Mouse (Mus musculus): ENCODE data around the gene 4933427I04Rik. TPM values are rescaled to one million over a fixed set of nuclear protein-coding genes. Genes with fewer than 3 reads are reported as not detected.
A peak's percentile ranks its signal among the peaks of the same experiment; 100 is the strongest.

4933427I04Rik gene
- polyA plus RNA-seq (2014; fragmentation: Nextera tagmentation; extraction: Ambion mirVana): 0.12 TPM in 1 of 2 replicates, not detected in the other

DNA sequence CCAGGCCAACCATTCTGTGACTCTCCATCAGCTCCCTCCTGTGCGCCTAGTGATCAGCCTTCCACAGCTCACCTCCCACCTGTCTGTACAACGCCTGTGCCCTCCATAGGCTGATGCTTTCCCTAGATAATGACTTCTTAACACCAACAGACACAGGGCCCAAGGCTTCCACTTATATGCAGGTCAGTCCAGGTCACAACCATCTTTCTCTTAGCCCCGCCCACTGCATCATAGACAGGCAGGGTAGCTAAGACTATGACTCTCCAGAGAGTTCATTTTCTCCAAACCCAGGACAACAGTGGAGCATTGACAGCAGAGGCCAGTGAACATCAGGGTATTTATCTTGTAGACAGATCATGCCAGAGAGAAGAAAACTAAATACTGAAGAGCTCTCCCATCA is at the start of gene 4933427I04Rik:
TSS of gene 4933427I04Rik (plus strand) at position 301 of the 400 bp plus-strand sequence.
- Histone ChIP-seq H3K4me1 (replicated peaks; ENCODE audit: control insufficient read depth, insufficient read depth, low read length) (no peaks in the 10 kb centered on the region), H3K9me3 (ENCODE audit: control insufficient read depth, low read length) (no peaks in the 10 kb centered on the region), H3K27me3 (ENCODE audit: control insufficient read depth, insufficient read depth, low read length) (no peaks in the 10 kb centered on the region), H3K9ac (ENCODE audit: low read depth, low read length) (no peak within 1 kb of the TSS), H3K4me2 (replicated peaks; ENCODE audit: low read depth, low read length) (no peak within 1 kb of the TSS), H3K4me3 (ENCODE audit: low read depth, low read length) (no peak within 1 kb of the TSS), H3K27ac (ENCODE audit: low read depth, low read length) (no peak within 1 kb of the TSS), H3K36me3 (ENCODE audit: control insufficient read depth, insufficient read depth, low read length) (no peaks in the 10 kb centered on the region)
- ATAC-seq (ENCODE audit: low FRiP score) (no peak), DNase-seq (ENCODE audit: low spot score) (no peak)
- 84% methylated on average over 3 of the region's 3 CpGs for WGBS

GRCm38 (mm10) chr4:123810475-123811295 is 48.8 kb upstream of the 4933427I04Rik start:
- Histone ChIP-seq H3K4me3 (ENCODE audit: low read depth, low read length) (no peak overlapping the region), H3K4me2 (replicated peaks; ENCODE audit: low read depth, low read length) (no peak overlapping the region), H3K36me3 (ENCODE audit: control insufficient read depth, insufficient read depth, low read length) (no peaks in the 10 kb centered on the region), H3K27ac (ENCODE audit: low read depth, low read length) (no peak overlapping the region), H3K9ac (ENCODE audit: low read depth, low read length) (no peak overlapping the region), H3K9me3 (ENCODE audit: control insufficient read depth, low read length) (no peaks in the 10 kb centered on the region), H3K27me3 (ENCODE audit: control insufficient read depth, insufficient read depth, low read length) (no peaks in the 10 kb centered on the region), H3K4me1 (replicated peaks; ENCODE audit: control insufficient read depth, insufficient read depth, low read length) (no peaks in the 10 kb centered on the region)
- WGBS: 88% methylated on average over 12 of the region's 12 CpGs
- ATAC-seq (ENCODE audit: low FRiP score) (no peak), DNase-seq (ENCODE audit: low spot score) (no peak)

DNA sequence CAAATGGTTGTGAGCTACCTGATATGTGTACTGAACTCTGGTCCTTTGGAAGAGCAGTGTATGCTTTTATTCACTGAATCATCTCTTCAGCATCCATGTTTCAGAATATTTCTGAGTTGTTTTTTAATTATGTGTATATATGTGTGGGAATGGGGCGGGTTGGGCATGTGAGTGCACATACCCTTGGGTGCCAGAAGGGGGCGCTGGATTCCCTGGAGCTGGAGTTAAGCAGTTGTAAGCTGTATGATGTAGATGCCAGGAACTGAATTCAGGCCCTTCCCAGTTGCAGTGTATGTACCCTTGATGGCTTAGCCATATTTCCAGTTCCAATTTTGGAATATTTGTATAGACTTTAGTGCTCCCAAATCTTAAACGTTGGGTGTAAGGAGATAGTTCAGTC is 47.0 kb upstream of the 4933427I04Rik start:
- 89% methylated on average over 3 of the region's 3 CpGs for WGBS
- Histone ChIP-seq H3K27me3 (ENCODE audit: control insufficient read depth, insufficient read depth, low read length) (no peaks in the 10 kb centered on the region), H3K9me3 (ENCODE audit: control insufficient read depth, low read length) (no peaks in the 10 kb centered on the region), H3K4me2 (replicated peaks; ENCODE audit: low read depth, low read length) (no peak overlapping the region), H3K36me3 (ENCODE audit: control insufficient read depth, insufficient read depth, low read length) (no peaks in the 10 kb centered on the region), H3K9ac (ENCODE audit: low read depth, low read length) (no peak overlapping the region), H3K4me1 (replicated peaks; ENCODE audit: control insufficient read depth, insufficient read depth, low read length) (no peaks in the 10 kb centered on the region), H3K4me3 (ENCODE audit: low read depth, low read length) (no peak overlapping the region), H3K27ac (ENCODE audit: low read depth, low read length) (no peak overlapping the region)
- DNase-seq (ENCODE audit: low spot score): no peak
- no peak for ATAC-seq (ENCODE audit: low FRiP score)

- Histone ChIP-seq H3K9ac (ENCODE audit: low read depth, low read length) (no peak overlapping the region), H3K4me3 (ENCODE audit: low read depth, low read length) (no peak overlapping the region), H3K36me3 (ENCODE audit: control insufficient read depth, insufficient read depth, low read length) (no peaks in the 10 kb centered on the region), H3K9me3 (ENCODE audit: control insufficient read depth, low read length) (no peaks in the 10 kb centered on the region), H3K4me2 (replicated peaks; ENCODE audit: low read depth, low read length) (no peak overlapping the region), H3K27me3 (ENCODE audit: control insufficient read depth, insufficient read depth, low read length) (no peaks in the 10 kb centered on the region), H3K27ac (ENCODE audit: low read depth, low read length) (no peak overlapping the region), H3K4me1 (replicated peaks; ENCODE audit: control insufficient read depth, insufficient read depth, low read length) (no peaks in the 10 kb centered on the region)
- WGBS: 58% methylated on average over 7 of the region's 7 CpGs
- peak; percentile 8 for DNase-seq (ENCODE audit: low spot score)
- no peak for ATAC-seq (ENCODE audit: low FRiP score)
These were observed 45.4 kb upstream of the 4933427I04Rik start for GRCm38 (mm10) chr4:123814030-123814501.

DNA sequence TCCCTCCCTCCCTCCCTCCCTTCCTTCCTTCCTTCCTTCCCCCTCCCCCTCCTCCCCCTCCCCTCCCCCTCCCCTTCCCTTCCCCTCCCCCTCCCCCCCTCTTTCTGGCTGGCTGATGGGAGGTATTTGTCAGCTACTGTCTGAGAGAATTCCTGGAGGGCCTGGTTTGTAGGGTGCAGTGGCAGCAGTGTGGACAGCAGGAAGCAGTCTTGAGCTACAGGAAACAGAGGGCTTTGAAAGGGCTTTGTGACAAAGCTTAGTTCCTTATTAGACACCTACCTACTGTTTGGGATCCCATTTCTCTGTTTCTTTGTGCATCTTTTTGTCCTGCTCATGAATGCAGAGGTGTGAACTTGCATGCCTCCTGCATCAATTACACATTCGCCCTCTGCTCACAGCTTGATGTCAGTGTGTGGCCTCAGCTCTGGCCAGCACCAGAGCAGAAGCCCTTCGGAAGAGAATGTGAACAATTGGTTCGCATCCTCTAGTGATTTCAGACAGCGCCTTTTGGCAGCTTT is 40.3 kb upstream of the 4933427I04Rik start:
- peak; percentile 40 for DNase-seq (ENCODE audit: low spot score)
- Histone ChIP-seq H3K4me2 (replicated peaks; ENCODE audit: low read depth, low read length) (no peak overlapping the region), H3K36me3 (ENCODE audit: control insufficient read depth, insufficient read depth, low read length) (no peaks in the 10 kb centered on the region), H3K9me3 (ENCODE audit: control insufficient read depth, low read length) (no peaks in the 10 kb centered on the region), H3K4me1 (replicated peaks; ENCODE audit: control insufficient read depth, insufficient read depth, low read length) (no peaks in the 10 kb centered on the region), H3K27me3 (ENCODE audit: control insufficient read depth, insufficient read depth, low read length) (no peaks in the 10 kb centered on the region), H3K9ac (ENCODE audit: low read depth, low read length) (no peak overlapping the region), H3K27ac (ENCODE audit: low read depth, low read length) (no peak overlapping the region), H3K4me3 (ENCODE audit: low read depth, low read length) (no peak overlapping the region)
- WGBS: 36% methylated on average over 4 of the region's 4 CpGs
- ATAC-seq (ENCODE audit: low FRiP score): no peak

DNA sequence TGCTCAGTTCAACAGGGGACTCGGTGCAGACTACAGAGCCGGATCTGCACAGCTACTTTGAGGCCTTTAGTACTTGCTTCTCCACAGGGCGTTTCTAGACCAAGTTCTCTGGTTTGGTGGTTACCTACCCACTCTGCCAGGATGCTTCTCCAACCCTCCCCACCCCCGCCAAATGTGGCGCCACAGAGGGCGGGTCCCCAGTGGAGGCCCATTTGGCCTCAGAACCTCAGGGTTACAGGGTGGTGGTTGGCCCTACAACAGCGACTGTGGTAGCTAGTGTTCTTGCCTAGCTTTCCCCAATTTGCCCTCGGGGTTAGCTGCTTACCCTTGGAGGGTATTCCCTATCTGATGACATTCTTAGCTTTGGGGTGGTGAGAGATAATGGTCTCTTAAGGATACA is 17.4 kb upstream of the 4933427I04Rik start:
- H3K4me1 ChIP-seq (replicated peaks; ENCODE audit: control insufficient read depth, insufficient read depth, low read length): no peaks in the 10 kb centered on the region
- no peaks in the 10 kb centered on the region for H3K36me3 ChIP-seq (ENCODE audit: control insufficient read depth, insufficient read depth, low read length)
- no peak overlapping the region for H3K9ac ChIP-seq (ENCODE audit: low read depth, low read length)
- no peak overlapping the region for H3K27ac ChIP-seq (ENCODE audit: low read depth, low read length)
- H3K4me2 ChIP-seq (replicated peaks; ENCODE audit: low read depth, low read length): no peak overlapping the region
- H3K4me3 ChIP-seq (ENCODE audit: low read depth, low read length): no peak overlapping the region
- H3K9me3 ChIP-seq (ENCODE audit: control insufficient read depth, low read length): no peaks in the 10 kb centered on the region
- ATAC-seq (ENCODE audit: low FRiP score): no peak
- no peaks in the 10 kb centered on the region for H3K27me3 ChIP-seq (ENCODE audit: control insufficient read depth, insufficient read depth, low read length)
- 84% methylated on average over 8 of the region's 8 CpGs for WGBS
- DNase-seq (ENCODE audit: low spot score): no peak

GRCm38 (mm10) chr4:123856888-123857287 is 2.6 kb upstream of the 4933427I04Rik start:
- no peak overlapping the region for H3K27ac ChIP-seq (ENCODE audit: low read depth, low read length)
- no peaks in the 10 kb centered on the region for H3K27me3 ChIP-seq (ENCODE audit: control insufficient read depth, insufficient read depth, low read length)
- no peak overlapping the region for H3K4me3 ChIP-seq (ENCODE audit: low read depth, low read length)
- no peak overlapping the region for H3K9ac ChIP-seq (ENCODE audit: low read depth, low read length)
- no peak overlapping the region for H3K4me2 ChIP-seq (replicated peaks; ENCODE audit: low read depth, low read length)
- ATAC-seq (ENCODE audit: low FRiP score) (no peak), DNase-seq (ENCODE audit: low spot score) (no peak)
- H3K4me1 ChIP-seq (replicated peaks; ENCODE audit: control insufficient read depth, insufficient read depth, low read length): no peaks in the 10 kb centered on the region
- no peaks in the 10 kb centered on the region for H3K36me3 ChIP-seq (ENCODE audit: control insufficient read depth, insufficient read depth, low read length)
- H3K9me3 ChIP-seq (ENCODE audit: control insufficient read depth, low read length): no peaks in the 10 kb centered on the region
- WGBS: 50% methylated on average over 4 of the region's 4 CpGs

DNA sequence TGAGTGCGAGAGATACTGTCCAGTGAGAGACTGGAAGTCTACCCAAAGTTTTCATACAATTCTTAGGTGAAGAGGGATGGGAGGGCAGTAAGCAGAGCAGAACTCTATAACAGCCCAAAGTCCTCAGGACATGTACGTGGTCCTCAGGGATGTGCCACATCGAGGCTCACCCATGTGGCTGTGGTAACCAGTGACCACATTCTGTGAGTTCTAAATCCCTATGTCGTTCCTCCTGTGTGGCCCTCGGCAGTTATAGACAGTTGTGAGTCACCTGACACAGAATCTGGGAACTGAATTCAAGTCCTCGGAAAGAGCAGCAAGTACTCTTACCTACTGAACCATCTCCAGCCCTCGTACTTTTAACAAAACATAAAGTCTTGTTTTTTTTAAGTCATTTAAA is 1.4 kb upstream of the 4933427I04Rik start:
- Histone ChIP-seq H3K27ac (ENCODE audit: low read depth, low read length) (no peak overlapping the region), H3K4me2 (replicated peaks; ENCODE audit: low read depth, low read length) (no peak overlapping the region), H3K4me3 (ENCODE audit: low read depth, low read length) (no peak overlapping the region), H3K36me3 (ENCODE audit: control insufficient read depth, insufficient read depth, low read length) (no peaks in the 10 kb centered on the region), H3K9ac (ENCODE audit: low read depth, low read length) (no peak overlapping the region), H3K9me3 (ENCODE audit: control insufficient read depth, low read length) (no peaks in the 10 kb centered on the region), H3K27me3 (ENCODE audit: control insufficient read depth, insufficient read depth, low read length) (no peaks in the 10 kb centered on the region), H3K4me1 (replicated peaks; ENCODE audit: control insufficient read depth, insufficient read depth, low read length) (no peaks in the 10 kb centered on the region)
- ATAC-seq (ENCODE audit: low FRiP score) (no peak), DNase-seq (ENCODE audit: low spot score) (no peak)
- WGBS: 90% methylated on average over 7 of the region's 7 CpGs

- no peak for ATAC-seq (ENCODE audit: low FRiP score)
- WGBS: 53% methylated on average over 2 of the region's 2 CpGs
- H3K4me3 ChIP-seq (ENCODE audit: low read depth, low read length): no peak overlapping the region
- DNase-seq (ENCODE audit: low spot score): no peak
- H3K4me2 ChIP-seq (replicated peaks; ENCODE audit: low read depth, low read length): no peak overlapping the region
- no peaks in the 10 kb centered on the region for H3K9me3 ChIP-seq (ENCODE audit: control insufficient read depth, low read length)
- H3K36me3 ChIP-seq (ENCODE audit: control insufficient read depth, insufficient read depth, low read length): no peaks in the 10 kb centered on the region
- H3K27me3 ChIP-seq (ENCODE audit: control insufficient read depth, insufficient read depth, low read length): no peaks in the 10 kb centered on the region
- H3K4me1 ChIP-seq (replicated peaks; ENCODE audit: control insufficient read depth, insufficient read depth, low read length): no peaks in the 10 kb centered on the region
- H3K9ac ChIP-seq (ENCODE audit: low read depth, low read length): no peak overlapping the region
- no peak overlapping the region for H3K27ac ChIP-seq (ENCODE audit: low read depth, low read length)
These were observed 324 bp downstream of the 4933427I04Rik start for GRCm38 (mm10) chr4:123859803-123860202.

All from hindbrain, embryonic 11.5 days (tissue).